Mouse (Mus musculus) kidney, embryonic 15.5 days (tissue): ENCODE results near the gene R3hcc1l. TPM values are rescaled to one million over a fixed set of nuclear protein-coding genes. Genes with fewer than 3 reads are reported as not detected.

Source experiments
- ATAC-seq: fragments of 200-750 bp; cut with Nextera tagmentation; replicated peaks from 2 replicates; pipeline ENCODE4 v1.8.0; 2017; ENCODE audit warnings: moderate TSS enrichment; ENCODE audit not compliant: low FRiP score
- H3K27ac ChIP-seq: fragments of 300-500 bp; sonication (generic); 2 replicates; pipeline ENCODE4 v1.5.1; 2015; ENCODE audit warnings: mild to moderate bottlenecking, inconsistent platforms
- H3K27me3 ChIP-seq: fragments of 300-500 bp; sonication (generic); 2 replicates; pipeline ENCODE4 v1.6.1; 2015; ENCODE audit warnings: inconsistent platforms
- H3K36me3 ChIP-seq: fragments of 300-500 bp; sonication (generic); 2 replicates; pipeline ENCODE4 v1.6.1; 2015; ENCODE audit warnings: inconsistent platforms
- H3K4me1 ChIP-seq: fragments of 300-500 bp; sonication (generic); 2 replicates; pipeline ENCODE4 v1.6.1; 2015; ENCODE audit warnings: inconsistent platforms
- H3K4me2 ChIP-seq: fragments of 300-500 bp; sonication (generic); 2 replicates; pipeline ENCODE4 v1.6.1; 2015; ENCODE audit warnings: moderate library complexity, mild to moderate bottlenecking, inconsistent platforms
- H3K4me3 ChIP-seq: fragments of 300-500 bp; sonication (generic); replicated peaks from 2 replicates; pipeline ENCODE4 v1.5.1; 2015; ENCODE audit warnings: mild to moderate bottlenecking, inconsistent platforms
- H3K9ac ChIP-seq: fragments of 300-500 bp; sonication (generic); 2 replicates; pipeline ENCODE4 v1.6.1; 2015; ENCODE audit warnings: mild to moderate bottlenecking, inconsistent platforms
- H3K9me3 ChIP-seq: fragments of 300-500 bp; sonication (generic); replicated peaks from 2 replicates; pipeline ENCODE4 v1.6.1; 2016; ENCODE audit warnings: inconsistent platforms
- WGBS: fragments of 180-500 bp; shearing (Covaris S2); methylation state at CpG from one replicate; pipeline ENCODE4 v1.1.7; 2015; ENCODE audit warnings: mixed read lengths; 5-methylcytosine and 5-hydroxymethylcytosine counted together
- polyA plus RNA-seq: library from polyadenylated mRNA; unstranded; fragments of >200 nt; fragmentation: Nextera tagmentation; extraction: Ambion mirVana; gene quantifications from 2 replicates; pipeline ENCODE4 v1.2.1, GENCODE M21; 2015

The R3hcc1l gene
- polyA plus RNA-seq, 1 experiment from 2014 or later = 20.6 TPM

- 74% methylated on average over 2 of the region's 2 CpGs for WGBS
These were observed 69.1 kb downstream of the R3hcc1l start for GRCm38 (mm10) chr19:42587704-42588103.

DNA sequence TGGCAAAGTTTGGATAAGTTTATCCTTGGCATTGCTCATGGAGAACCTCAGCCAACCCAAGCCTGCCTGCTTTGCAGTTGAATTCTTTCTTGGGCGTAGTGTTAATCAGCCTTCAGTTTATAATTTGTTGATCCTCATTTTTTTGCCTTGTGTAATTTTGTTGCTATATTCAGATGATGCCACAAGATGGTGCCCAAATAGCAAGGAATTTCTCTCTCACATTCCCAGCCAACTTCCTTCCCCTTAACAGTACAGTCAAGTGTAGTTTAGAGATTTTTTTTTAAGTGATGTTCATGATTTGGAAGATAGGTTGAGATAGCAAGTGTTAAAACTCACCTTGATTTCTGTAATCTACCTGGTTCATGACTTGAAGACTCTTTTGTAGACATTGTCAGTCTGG lies 70.7 kb downstream of the R3hcc1l start:
- Histone ChIP-seq H3K4me3 (no peak overlapping the region), H3K9ac (no peak overlapping the region), H3K4me2 (no peak overlapping the region), H3K27me3 (no peaks in the 10 kb centered on the region), H3K27ac (no peak overlapping the region), H3K4me1 (no peaks in the 10 kb centered on the region), H3K9me3 (no peaks in the 10 kb centered on the region), H3K36me3 (peaks cover 40% of the 10 kb centered on the region)
- WGBS = 63% methylated on average over 1 of the region's 1 CpGs
- no peak for ATAC-seq

More at GRCm38 (mm10) chr19:42587704-42588103, 69.1 kb downstream of the R3hcc1l start:
- H3K9ac ChIP-seq = no peak overlapping the region
- H3K36me3 ChIP-seq = peaks cover 47% of the 10 kb centered on the region
- no peak overlapping the region for H3K27ac ChIP-seq
- ATAC-seq = no peak
- H3K27me3 ChIP-seq = no peaks in the 10 kb centered on the region
- no peak overlapping the region for H3K4me2 ChIP-seq
- no peaks in the 10 kb centered on the region for H3K9me3 ChIP-seq
- no peaks in the 10 kb centered on the region for H3K4me1 ChIP-seq
- no peak overlapping the region for H3K4me3 ChIP-seq

DNA sequence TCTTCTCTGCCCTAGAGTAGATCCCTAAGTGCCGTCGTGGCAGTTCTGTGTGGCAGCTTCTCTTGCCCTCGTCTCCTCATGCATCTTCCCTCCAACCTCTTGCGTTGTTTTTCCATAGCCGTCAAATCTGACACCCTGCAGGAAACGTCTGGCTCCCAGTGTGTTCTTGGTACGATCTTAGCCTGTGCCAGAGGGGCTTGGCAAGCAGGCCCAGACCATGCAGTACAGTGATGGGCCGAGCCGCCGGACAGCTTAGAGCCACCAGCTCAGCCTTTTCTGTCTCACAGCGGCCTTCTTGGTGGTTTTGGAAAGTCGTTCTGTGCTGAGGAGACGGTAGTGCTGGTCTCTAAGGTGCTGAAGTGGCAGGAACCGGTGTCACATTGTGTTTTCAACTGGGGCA lies 73.0 kb downstream of the R3hcc1l start:
- peaks cover 36% of the 10 kb centered on the region for H3K36me3 ChIP-seq
- no peaks in the 10 kb centered on the region for H3K4me1 ChIP-seq
- WGBS = 59% methylated on average over 14 of the region's 14 CpGs
- no peak for ATAC-seq
- H3K9me3 ChIP-seq = no peaks in the 10 kb centered on the region
- no peak overlapping the region for H3K9ac ChIP-seq
- H3K4me2 ChIP-seq = no peak overlapping the region
- no peak overlapping the region for H3K27ac ChIP-seq
- H3K27me3 ChIP-seq = no peaks in the 10 kb centered on the region
- no peak overlapping the region for H3K4me3 ChIP-seq

DNA sequence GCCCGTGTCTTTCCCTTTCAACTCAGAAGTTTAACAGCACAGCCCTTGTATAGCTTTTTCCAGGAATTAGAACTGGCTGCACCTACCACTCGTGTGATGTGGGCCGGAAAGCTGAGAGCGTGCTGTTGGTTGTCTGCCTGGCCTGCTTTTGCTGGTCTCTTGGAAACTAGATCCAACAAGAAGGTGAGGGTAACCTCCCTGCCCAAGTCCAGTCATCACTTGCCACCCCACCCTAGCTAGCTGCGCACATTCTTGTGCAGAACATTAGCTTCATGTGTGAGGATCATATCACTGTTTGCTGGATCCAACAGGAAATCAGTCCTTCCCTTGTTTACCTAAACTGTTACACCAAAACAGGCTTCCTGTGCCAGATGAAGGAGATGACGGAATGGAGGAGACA lies 74.9 kb downstream of the R3hcc1l start:
- Histone ChIP-seq H3K4me1 (no peaks in the 10 kb centered on the region), H3K4me2 (no peak overlapping the region), H3K27me3 (no peaks in the 10 kb centered on the region), H3K9me3 (no peaks in the 10 kb centered on the region), H3K9ac (no peak overlapping the region), H3K4me3 (no peak overlapping the region), H3K27ac (no peak overlapping the region), H3K36me3 (peaks cover 36% of the 10 kb centered on the region)
- ATAC-seq = no peak
- WGBS = 85% methylated on average over 6 of the region's 6 CpGs

DNA sequence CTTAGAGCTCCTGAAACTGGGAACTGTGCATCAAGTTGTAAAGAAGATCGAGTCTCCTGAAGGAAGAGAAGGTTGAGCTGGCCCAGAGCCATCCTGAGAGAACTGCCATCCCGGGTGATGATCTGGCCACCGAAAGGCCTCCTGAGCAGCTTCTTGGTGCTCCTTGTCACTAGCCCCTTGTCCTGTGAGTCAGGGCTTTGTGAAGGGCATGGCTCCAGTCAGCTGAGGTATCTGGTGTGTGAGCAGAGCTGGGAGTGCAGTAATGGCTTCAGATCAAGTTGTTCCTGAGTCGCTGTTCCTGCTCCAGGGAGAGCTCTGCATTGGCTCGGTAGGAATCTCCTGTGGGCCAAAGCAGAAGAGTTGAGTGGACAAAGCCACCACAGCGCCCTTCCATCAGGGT lies 76.5 kb downstream of the R3hcc1l start:
- Histone ChIP-seq H3K4me3 (no peak overlapping the region), H3K9me3 (no peaks in the 10 kb centered on the region), H3K36me3 (peaks cover 33% of the 10 kb centered on the region), H3K27me3 (no peaks in the 10 kb centered on the region), H3K4me2 (no peak overlapping the region), H3K27ac (no peak overlapping the region), H3K9ac (no peak overlapping the region), H3K4me1 (peaks cover 4% of the 10 kb centered on the region; the same call in 1 of the 2 replicates)
- no peak for ATAC-seq
- 95% methylated on average over 6 of the region's 6 CpGs for WGBS

GRCm38 (mm10) chr19:42597286-42597685 lies 78.7 kb downstream of the R3hcc1l start:
- no peak overlapping the region for H3K27ac ChIP-seq
- peaks cover 5% of the 10 kb centered on the region; the same call in 1 of the 2 replicates for H3K4me1 ChIP-seq
- 90% methylated on average over 12 of the region's 12 CpGs for WGBS
- ATAC-seq = no peak
- no peak overlapping the region for H3K9ac ChIP-seq
- peaks cover 16% of the 10 kb centered on the region; the same call in 1 of the 2 replicates for H3K36me3 ChIP-seq
- no peak overlapping the region for H3K4me2 ChIP-seq
- H3K4me3 ChIP-seq = no peak overlapping the region
- H3K27me3 ChIP-seq = no peaks in the 10 kb centered on the region
- no peaks in the 10 kb centered on the region for H3K9me3 ChIP-seq

DNA sequence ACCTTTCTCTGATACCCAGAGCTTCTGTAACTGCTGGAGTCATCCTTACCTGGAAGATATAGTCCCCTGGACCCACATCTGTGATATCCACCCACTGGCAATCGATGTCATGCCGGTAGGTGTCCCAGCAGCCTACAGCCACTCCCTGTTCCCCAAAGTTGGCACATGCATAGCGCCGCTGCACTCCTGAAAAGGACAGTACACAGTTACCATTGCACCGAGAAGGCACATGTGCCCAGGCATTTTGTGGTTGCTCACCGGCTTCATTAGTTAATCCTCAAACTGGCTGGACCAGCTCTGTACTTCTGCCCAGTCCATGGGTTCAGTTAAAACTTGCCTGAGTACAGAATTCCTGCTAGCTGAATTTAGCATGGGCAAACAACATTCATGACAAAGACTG lies 79.3 kb downstream of the R3hcc1l start:
- Histone ChIP-seq H3K27ac (no peak overlapping the region), H3K4me3 (no peak overlapping the region)
- 97% methylated on average over 6 of the region's 6 CpGs for WGBS

GRCm38 (mm10) chr19:42599891-42600290 lies 81.3 kb downstream of the R3hcc1l start:
- Histone ChIP-seq H3K36me3 (no peaks in the 10 kb centered on the region), H3K27me3 (no peaks in the 10 kb centered on the region), H3K9me3 (no peaks in the 10 kb centered on the region), H3K27ac (no peak overlapping the region), H3K9ac (no peak overlapping the region), H3K4me1 (peaks cover 7% of the 10 kb centered on the region; the same call in 1 of the 2 replicates), H3K4me3 (no peak overlapping the region), H3K4me2 (no peak overlapping the region)
- 81% methylated on average over 17 of the region's 17 CpGs for WGBS
- no peak for ATAC-seq

More for the DNA sequence above, 79.3 kb downstream of the R3hcc1l start:
- Histone ChIP-seq H3K4me1 (peaks cover 5% of the 10 kb centered on the region; the same call in 1 of the 2 replicates), H3K27me3 (no peaks in the 10 kb centered on the region), H3K9me3 (no peaks in the 10 kb centered on the region), H3K9ac (no peak overlapping the region), H3K4me2 (no peak overlapping the region), H3K36me3 (peaks cover 12% of the 10 kb centered on the region; the same call in 1 of the 2 replicates)
- ATAC-seq = no peak

- ATAC-seq = no peak
- Histone ChIP-seq H3K4me3 (no peak overlapping the region), H3K9ac (no peak overlapping the region), H3K36me3 (no peaks in the 10 kb centered on the region), H3K4me1 (peaks cover 7% of the 10 kb centered on the region; the same call in 1 of the 2 replicates), H3K27me3 (no peaks in the 10 kb centered on the region), H3K9me3 (no peaks in the 10 kb centered on the region), H3K4me2 (no peak overlapping the region), H3K27ac (no peak overlapping the region)
- WGBS = 60% methylated on average over 3 of the region's 3 CpGs
These were observed 82.0 kb downstream of the R3hcc1l start for GRCm38 (mm10) chr19:42600591-42600990.

GRCm38 (mm10) chr19:42601445-42601844 lies 82.9 kb downstream of the R3hcc1l start:
- no peak overlapping the region for H3K27ac ChIP-seq
- no peaks in the 10 kb centered on the region for H3K36me3 ChIP-seq
- H3K9me3 ChIP-seq = no peaks in the 10 kb centered on the region
- no peaks in the 10 kb centered on the region for H3K27me3 ChIP-seq
- peak; percentile 47; the same call in 1 of the 2 replicates for ATAC-seq
- H3K4me3 ChIP-seq = no peak overlapping the region
- no peak overlapping the region for H3K9ac ChIP-seq
- WGBS = 69% methylated on average over 2 of the region's 2 CpGs
- H3K4me1 ChIP-seq = peaks cover 7% of the 10 kb centered on the region; the same call in 1 of the 2 replicates
- H3K4me2 ChIP-seq = no peak overlapping the region

GRCm38 (mm10) chr19:42602041-42602440 lies 83.5 kb downstream of the R3hcc1l start:
- Histone ChIP-seq H3K27me3 (no peaks in the 10 kb centered on the region), H3K27ac (no peak overlapping the region), H3K9ac (no peak overlapping the region), H3K36me3 (no peaks in the 10 kb centered on the region), H3K4me2 (no peak overlapping the region), H3K9me3 (no peaks in the 10 kb centered on the region), H3K4me1 (peaks cover 7% of the 10 kb centered on the region; the same call in 1 of the 2 replicates), H3K4me3 (no peak overlapping the region)
- no peak for ATAC-seq
- WGBS = 57% methylated on average over 8 of the region's 8 CpGs

DNA sequence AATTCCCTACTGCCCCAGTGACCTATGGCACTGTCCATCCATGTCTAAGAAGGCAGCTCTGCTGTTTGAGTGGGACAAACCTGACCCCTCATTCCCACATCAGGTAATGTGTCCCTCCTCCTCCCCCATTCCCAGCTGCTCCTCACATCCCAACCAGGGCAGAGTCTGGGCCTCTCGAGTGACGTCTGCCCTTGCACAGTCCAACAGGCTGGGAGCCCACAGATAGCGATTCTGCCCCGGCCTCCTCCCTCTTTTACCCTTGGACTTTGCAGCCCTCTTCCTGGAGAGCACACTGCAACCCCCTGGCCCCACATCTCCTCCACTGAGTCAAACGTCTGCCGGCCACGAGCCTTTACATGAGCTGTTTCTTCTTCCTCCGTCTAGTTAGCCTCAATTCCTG lies 84.0 kb downstream of the R3hcc1l start:
- H3K9ac ChIP-seq = no peak overlapping the region
- H3K27me3 ChIP-seq = no peaks in the 10 kb centered on the region
- 62% methylated on average over 8 of the region's 8 CpGs for whole genome bisulfite sequencing
- no peak overlapping the region for H3K4me2 ChIP-seq
- H3K27ac ChIP-seq = no peak overlapping the region
- no peak overlapping the region for H3K4me3 ChIP-seq
- ATAC-seq = no peak
- no peaks in the 10 kb centered on the region for H3K36me3 ChIP-seq
- H3K4me1 ChIP-seq = peaks cover 7% of the 10 kb centered on the region; the same call in 1 of the 2 replicates
- no peaks in the 10 kb centered on the region for H3K9me3 ChIP-seq

DNA sequence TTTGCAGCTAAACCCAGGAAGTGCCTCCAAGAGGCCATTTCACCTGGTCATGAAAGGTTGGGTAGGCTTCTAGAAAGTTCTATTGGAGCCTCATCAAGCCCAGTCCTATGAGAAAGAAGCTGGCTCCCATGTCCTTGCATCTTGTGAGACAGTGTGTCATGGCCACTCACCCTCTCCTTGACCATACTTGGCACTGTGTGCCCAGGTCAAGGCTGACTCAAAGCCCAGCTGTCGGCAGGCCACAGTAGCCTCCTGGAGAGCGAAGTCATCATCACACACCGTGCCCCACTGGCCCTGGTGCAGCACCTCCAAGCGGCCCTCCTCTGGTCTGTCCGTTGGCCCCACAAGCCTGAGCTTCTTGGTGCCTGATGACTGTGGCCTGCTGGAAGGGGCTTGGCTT lies 89.5 kb downstream of the R3hcc1l start:
- Histone ChIP-seq H3K4me3 (no peak overlapping the region), H3K4me1 (peaks cover 12% of the 10 kb centered on the region), H3K27ac (no peak overlapping the region), H3K27me3 (peaks cover 7% of the 10 kb centered on the region; the same call in 1 of the 2 replicates), H3K9ac (no peak overlapping the region), H3K9me3 (no peaks in the 10 kb centered on the region), H3K36me3 (no peaks in the 10 kb centered on the region), H3K4me2 (no peak overlapping the region)
- 93% methylated on average over 5 of the region's 5 CpGs for WGBS
- ATAC-seq = no peak
